Mouse (Mus musculus) megakaryocyte, adult 5-6 weeks (primary cell): ENCODE measurements around the gene Aamp. TPM values are rescaled to one million over a fixed set of nuclear protein-coding genes. Genes with fewer than 3 reads are reported as not detected.
A peak's percentile ranks its signal among the peaks of the same experiment; 100 is the strongest.

Experiments used
- ATAC-seq: 2 replicates; pipeline ENCODE4 v1.8.0; 2016; ENCODE audit warnings: mild to moderate bottlenecking, inconsistent platforms; ENCODE audit not compliant: poor library complexity, severe bottlenecking
- total RNA-seq, 2 experiments: library from RNA; stranded (forward) in 1 of 2; stranded (reverse) in 1 of 2; fragments of 153-499, 151-499 nt in 1 of 2; fragments of 221-1000, 200-1000 nt in 1 of 2; gene quantifications; 2 replicates each; pipeline versions ENCODE4 v1.2.3 to v1.2.4; 2015 to 2017

The Aamp gene
- total RNA-seq, 2 experiments from 2014 or later, result 27.8 to 59.5 TPM

GRCm38 (mm10) chr1:74239162-74239561, 45.4 kb downstream of the Aamp start:
- no peak for ATAC-seq

DNA sequence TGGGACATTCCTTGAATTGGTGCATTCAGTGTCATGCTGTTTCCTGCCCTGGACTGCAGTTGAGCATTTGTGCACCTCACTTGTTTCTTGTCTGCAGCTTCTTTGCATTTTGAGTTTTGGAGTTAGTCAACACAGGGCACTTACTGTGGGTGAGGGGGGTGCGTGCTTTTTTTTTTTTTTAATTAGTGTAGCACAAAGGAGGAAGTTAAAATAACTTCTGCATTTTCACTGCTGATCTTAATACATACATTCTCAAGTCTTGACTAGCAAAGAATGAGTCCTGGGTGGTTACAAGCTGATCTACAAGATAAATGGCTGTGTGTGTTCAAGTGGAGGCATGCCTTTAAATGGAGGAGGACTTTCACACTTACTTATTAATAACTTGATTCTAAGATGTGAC, 46.4 kb downstream of the Aamp start:
- ATAC-seq, result peak; percentile 39

DNA sequence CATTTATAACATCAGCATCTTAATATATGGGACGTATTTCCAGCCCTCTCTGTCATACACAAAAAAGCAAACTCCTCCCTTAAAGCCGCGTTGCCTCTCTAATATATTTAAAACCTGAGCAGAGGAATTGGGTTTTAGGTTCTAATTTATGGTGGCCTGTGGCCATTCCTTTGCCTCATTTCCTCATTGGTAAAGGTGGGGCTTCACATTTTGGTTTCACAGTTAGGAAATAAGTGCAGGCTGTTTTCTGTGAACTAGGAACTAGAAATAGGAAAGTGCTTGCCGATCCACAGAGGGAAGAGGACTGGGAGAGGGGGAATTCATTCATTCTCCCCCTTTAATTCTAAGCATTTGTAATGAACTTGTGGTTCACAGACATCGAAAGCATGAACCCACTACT, 46.9 kb downstream of the Aamp start:
- peak; percentile 40 for ATAC-seq

- ATAC-seq, result peak; percentile 62
These were observed 47.8 kb downstream of the Aamp start for GRCm38 (mm10) chr1:74236590-74237317.

GRCm38 (mm10) chr1:74235938-74236589, 48.5 kb downstream of the Aamp start, which contains the start of gene Arpc2:
TSS of gene Arpc2 (plus strand) at chr1:74236084.
- ATAC-seq, result peak; percentile 85

- ATAC-seq, result no peak
These were observed 53.5 kb downstream of the Aamp start for GRCm38 (mm10) chr1:74230992-74231391.

GRCm38 (mm10) chr1:74229942-74230341, 54.6 kb downstream of the Aamp start:
- ATAC-seq, result no peak

Other genes with a start within 250 kb of the Aamp start
- 4.9 and 5.5 TPM in 2 replicates for gene Tns1, start 160.3 kb downstream of the Aamp start, total RNA-seq (2015)
- gene Tns1, start 160.3 kb downstream of the Aamp start, total RNA-seq (2017), result 2.9 and 3.2 TPM in 2 replicates
- 0.25 and 0.38 TPM in 2 replicates for gene Rufy4, start 159.2 kb downstream of the Aamp start, total RNA-seq (2015)
- 1.1 and 2.5 TPM in 2 replicates for gene Rufy4, start 159.2 kb downstream of the Aamp start, total RNA-seq (2017)
- 63.7 and 72.6 TPM in 2 replicates for gene Cxcr2, start 130.7 kb downstream of the Aamp start, total RNA-seq (2015)
- gene Cxcr2, start 130.7 kb downstream of the Aamp start, total RNA-seq (2017), result 77.3 and 107 TPM in 2 replicates
- gene Cxcr1, start 90.1 kb downstream of the Aamp start, total RNA-seq (2015), result 0.20 and 0.87 TPM in 2 replicates
- gene Cxcr1, start 90.1 kb downstream of the Aamp start, total RNA-seq (2017), result 0.18 TPM in 1 of 2 replicates, not detected in the other
- 1,564 and 1,782 TPM in 2 replicates for gene Arpc2, start 48.7 kb downstream of the Aamp start, total RNA-seq (2015)
- gene Arpc2, start 48.7 kb downstream of the Aamp start, total RNA-seq (2017), result 803 and 834 TPM in 2 replicates
- gene Gpbar1, start 6.2 kb downstream of the Aamp start, total RNA-seq (2015), result not detected in 2 replicates
- gene Gpbar1, start 6.2 kb downstream of the Aamp start, total RNA-seq (2017), result not detected in 2 replicates
- gene Pnkd, start 192 bp upstream of the Aamp start, total RNA-seq (2015), result 23.5 and 23.6 TPM in 2 replicates
- 7.7 and 8.9 TPM in 2 replicates for gene Pnkd, start 192 bp upstream of the Aamp start, total RNA-seq (2017)
- 13.6 and 15.5 TPM in 2 replicates for gene Tmbim1, start 20.9 kb upstream of the Aamp start, total RNA-seq (2015)
- gene Tmbim1, start 20.9 kb upstream of the Aamp start, total RNA-seq (2017), result 11.3 and 13.8 TPM in 2 replicates
- 0.07 TPM in 1 of 2 replicates, not detected in the other for gene Catip, start 77.4 kb upstream of the Aamp start, total RNA-seq (2015)
- 0.26 TPM in 1 of 2 replicates, not detected in the other for gene Catip, start 77.4 kb upstream of the Aamp start, total RNA-seq (2017)
- 54.7 and 60.8 TPM in 2 replicates for gene Slc11a1, start 90.5 kb upstream of the Aamp start, total RNA-seq (2015)
- gene Slc11a1, start 90.5 kb upstream of the Aamp start, total RNA-seq (2017), result 46.2 and 48.1 TPM in 2 replicates
- 130 and 145 TPM in 2 replicates for gene Ctdsp1, start 106.8 kb upstream of the Aamp start, total RNA-seq (2015)
- 53.2 and 61.1 TPM in 2 replicates for gene Ctdsp1, start 106.8 kb upstream of the Aamp start, total RNA-seq (2017)
- not detected in 2 replicates for gene Vil1, start 124.6 kb upstream of the Aamp start, total RNA-seq (2015)
- not detected in 2 replicates for gene Vil1, start 124.6 kb upstream of the Aamp start, total RNA-seq (2017)
- gene Cnot9, start 221.3 kb upstream of the Aamp start, total RNA-seq (2015), result 36.8 and 40.0 TPM in 2 replicates
- 58.0 and 71.2 TPM in 2 replicates for gene Cnot9, start 221.3 kb upstream of the Aamp start, total RNA-seq (2017)